10 mouse cellular contexts compared by ENCODE assay signal in genomic region chr4:63402056-63402455, GRCm38 (mm10). TPM values are rescaled to one million over a fixed set of nuclear protein-coding genes. Genes with fewer than 3 reads are reported as not detected.
DNase-seq lines count a peak whose midpoint lies in the region; ATAC-seq lines count a peak whose summit lies in the region.
"Had no signal": no experiment of that assay in that cellular context is flagged by ENCODE, and none has a peak within 500 bp of the region (broad histone marks: within the 10 kb centered on the region; RNA-seq: fewer than 3 reads in every experiment).

No protein-coding gene starts in this region.

- H3K9me3 ChIP-seq in heart, embryonic 14.5 days (ENCODE audit: control insufficient read depth, low read length) = no peaks in the 10 kb centered on the region
- no peaks in the 10 kb centered on the region for H3K9me3 ChIP-seq in forebrain, embryonic 11.5 days (ENCODE audit: control insufficient read depth, low read length)
- no peaks in the 10 kb centered on the region for H3K9me3 ChIP-seq in liver, embryonic 16.5 days (replicated peaks; ENCODE audit: control insufficient read depth, low read length)

- peaks cover 35 to 58% of the 10 kb centered on the region in 2 experiments for H3K4me1 ChIP-seq in heart, embryonic 14.5 days (ENCODE audit: control insufficient read depth in 2 of 2, insufficient read depth in 2 of 2, low read length in 2 of 2)
- peaks cover 9% of the 10 kb centered on the region; the same call in 1 of the 2 replicates for H3K4me1 ChIP-seq in forebrain, embryonic 11.5 days (replicated peaks; ENCODE audit: control insufficient read depth, insufficient read depth, low read length)
- H3K4me1 ChIP-seq in liver, embryonic 16.5 days (ENCODE audit: control insufficient read depth, low read depth, low read length) = peaks cover 50% of the 10 kb centered on the region

- H3K4me2 ChIP-seq in heart, embryonic 14.5 days (ENCODE audit: low read length) = peak overlapping the region; percentile 62
- no peak overlapping the region for H3K4me2 ChIP-seq in forebrain, embryonic 11.5 days (ENCODE audit: low read depth, low read length, severe bottlenecking)
- peak overlapping the region; percentile 2 for H3K4me2 ChIP-seq in liver, embryonic 16.5 days (ENCODE audit: low read depth, low read length)

- WGBS in heart, embryonic 14.5 days = 94% methylated on average over 10 of the region's 10 CpGs
- 91% methylated on average over 9 of the region's 10 CpGs for WGBS in forebrain, embryonic 11.5 days
- WGBS in liver, embryonic 16.5 days (ENCODE audit: insufficient replicate concordance) = 37% methylated on average over 10 of the region's 10 CpGs

- peak overlapping the region; percentile 55 for H3K9ac ChIP-seq in heart, embryonic 14.5 days (ENCODE audit: low read length)
- no peak overlapping the region for H3K9ac ChIP-seq in forebrain, embryonic 11.5 days (ENCODE audit: low read length)
- peak overlapping the region; percentile 46 for H3K9ac ChIP-seq in liver, embryonic 16.5 days (ENCODE audit: low read depth, low read length)

- H3K36me3 ChIP-seq in heart, embryonic 14.5 days (ENCODE audit: control insufficient read depth, insufficient read depth, low read length) = no peaks in the 10 kb centered on the region
- H3K36me3 ChIP-seq in forebrain, embryonic 11.5 days (ENCODE audit: control insufficient read depth, insufficient read depth, low read length) = no peaks in the 10 kb centered on the region
- H3K36me3 ChIP-seq in liver, embryonic 16.5 days (ENCODE audit: control insufficient read depth, insufficient read depth) = no peaks in the 10 kb centered on the region

- no peak for DNase-seq in heart, adult 18-20 months
- peak; percentile 73 for DNase-seq in A20 (ENCODE audit: low read depth, low spot score)
- DNase-seq in forebrain, embryonic 11.5 days (ENCODE audit: low spot score) = no peak
- DNase-seq in frontal cortex, postnatal 25 days (ENCODE audit: low spot score in 2 of 2) = no peak
- DNase-seq in layer of hippocampus, postnatal 25 days (ENCODE audit: extremely low spot score in 1 of 2, low spot score in 1 of 2) = no peak
- DNase-seq in gastrocnemius, postnatal 25 days = no peak
- DNase-seq: cerebellum, adult 8-10 months had no signal

- peak overlapping the region; percentile 28 to 35; a peak in 2 of 4 replicates for H3K4me3 ChIP-seq in heart, embryonic 14.5 days (ENCODE audit: control insufficient read depth in 1 of 2, insufficient read depth in 1 of 2, low read depth in 1 of 2, low read length in 2 of 2)
- peak overlapping the region; percentile 20; the same call in 1 of the 2 replicates for H3K4me3 ChIP-seq in forebrain, embryonic 11.5 days (ENCODE audit: low read depth, low read length)
- H3K4me3 ChIP-seq in liver, embryonic 16.5 days (ENCODE audit: low read depth, low read length) = peak overlapping the region; percentile 50

- no peaks in the 10 kb centered on the region for H3K27me3 ChIP-seq in heart, embryonic 14.5 days (ENCODE audit: control insufficient read depth, insufficient read depth, low read length)
- no peaks in the 10 kb centered on the region for H3K27me3 ChIP-seq in forebrain, embryonic 11.5 days (ENCODE audit: control insufficient read depth, insufficient read depth, low read length)
- no peaks in the 10 kb centered on the region for H3K27me3 ChIP-seq in liver, embryonic 16.5 days (ENCODE audit: control insufficient read depth, insufficient read depth, low read depth, low read length)

- ATAC-seq in heart, embryonic 14.5 days (ENCODE audit: insufficient number of reproducible peaks, insufficient read depth, low FRiP score, low read depth) = no peak
- no peak for ATAC-seq in forebrain, embryonic 11.5 days (replicated peaks; ENCODE audit: low FRiP score)
- ATAC-seq in liver, embryonic 16.5 days (ENCODE audit: low read depth) = peak; percentile 35; the same call in 1 of the 2 replicates

- H3K27ac ChIP-seq in heart, embryonic 14.5 days (replicated peaks in 1 of 2; ENCODE audit: control insufficient read depth in 1 of 2, insufficient read depth in 1 of 2, low read depth in 2 of 2, low read length in 2 of 2) = peak overlapping the region in 1 of 2 experiments; percentile 83; a peak in 1 of 4 replicates
- no peak overlapping the region for H3K27ac ChIP-seq in forebrain, embryonic 11.5 days (ENCODE audit: low read depth, low read length)
- H3K27ac ChIP-seq in liver, embryonic 16.5 days (ENCODE audit: low read length) = peak overlapping the region; percentile 65

RNA-seq across cellular contexts. Expression of gene Akna, which starts 1.1 kb away (rescaled TPM):
- polyA plus RNA-seq in heart, embryonic 14.5 days (2014; fragmentation: Nextera tagmentation; extraction: Ambion mirVana) = 1.9 and 2.2 TPM in 2 replicates
- total RNA-seq in heart, adult 18-20 months (2021) = 1 to 10 TPM; 3.5 to 7.3 TPM
- polyA plus RNA-seq in forebrain, embryonic 11.5 days (2014; fragmentation: Nextera tagmentation; extraction: Ambion mirVana) = 18.8 and 21.0 TPM in 2 replicates
- 5.1 and 6.1 TPM in 2 replicates for polyA plus RNA-seq in liver, embryonic 16.5 days (2015; fragmentation: Nextera tagmentation; extraction: Ambion mirVana)
- total RNA-seq in layer of hippocampus, postnatal 25 days (2021) = 1 to 10 TPM; 2.6 to 4.4 TPM
- total RNA-seq in gastrocnemius, postnatal 25 days (2021) = 1 to 10 TPM; 1.1 to 1.4 TPM

RNA-seq across cellular contexts. Expression of gene Orm2, which starts 39.8 kb away (rescaled TPM):
- polyA plus RNA-seq in heart, embryonic 14.5 days (2014; fragmentation: Nextera tagmentation; extraction: Ambion mirVana) = not detected in 2 replicates
- under 1 TPM in 1 of 2 experiments, not detected in 1; 0.82 TPM for total RNA-seq in heart, adult 18-20 months (2021)
- not detected in 2 replicates for polyA plus RNA-seq in forebrain, embryonic 11.5 days (2014; fragmentation: Nextera tagmentation; extraction: Ambion mirVana)
- not detected in 2 replicates for polyA plus RNA-seq in liver, embryonic 16.5 days (2015; fragmentation: Nextera tagmentation; extraction: Ambion mirVana)
- total RNA-seq in layer of hippocampus, postnatal 25 days (2021) = not detected
- 1 to 10 TPM in 1 of 2 experiments, not detected in 1; 1.8 TPM for total RNA-seq in gastrocnemius, postnatal 25 days (2021)
- total RNA-seq: layer of hippocampus, postnatal 14 days had no signal

RNA-seq across cellular contexts. Expression of gene Orm3, which starts 46.1 kb away (rescaled TPM):
- polyA plus RNA-seq in heart, embryonic 14.5 days (2014; fragmentation: Nextera tagmentation; extraction: Ambion mirVana) = not detected in 2 replicates
- 1 to 10 TPM; 2.2 to 3.1 TPM for total RNA-seq in heart, adult 18-20 months (2021)
- not detected in 2 replicates for polyA plus RNA-seq in forebrain, embryonic 11.5 days (2014; fragmentation: Nextera tagmentation; extraction: Ambion mirVana)
- polyA plus RNA-seq in liver, embryonic 16.5 days (2015; fragmentation: Nextera tagmentation; extraction: Ambion mirVana) = not detected in 2 replicates
- not detected for total RNA-seq in layer of hippocampus, postnatal 25 days (2021)
- total RNA-seq in gastrocnemius, postnatal 25 days (2021) = under 1 TPM in 1 of 2 experiments, not detected in 1; 0.38 TPM
- total RNA-seq: layer of hippocampus, postnatal 14 days had no signal

RNA-seq across cellular contexts. Expression of gene Orm1, which starts 57.7 kb away (rescaled TPM):
- polyA plus RNA-seq in heart, embryonic 14.5 days (2014; fragmentation: Nextera tagmentation; extraction: Ambion mirVana) = not detected in 2 replicates
- total RNA-seq in heart, adult 18-20 months (2021) = 1 to 10 TPM in 1 of 2 experiments, under 1 TPM in 1; 0.84 to 3.7 TPM
- not detected in 2 replicates for polyA plus RNA-seq in forebrain, embryonic 11.5 days (2014; fragmentation: Nextera tagmentation; extraction: Ambion mirVana)
- 1.0 and 1.1 TPM in 2 replicates for polyA plus RNA-seq in liver, embryonic 16.5 days (2015; fragmentation: Nextera tagmentation; extraction: Ambion mirVana)
- not detected for total RNA-seq in layer of hippocampus, postnatal 25 days (2021)
- 10 to 100 TPM in 1 of 2 experiments, under 1 TPM in 1; 0.38 to 13.6 TPM for total RNA-seq in gastrocnemius, postnatal 25 days (2021)
- total RNA-seq: layer of hippocampus, postnatal 14 days had no signal
